Mouse (Mus musculus) limb, embryonic 14.5 days (tissue): ENCODE measurements around the gene Olfr714. TPM values are rescaled to one million over a fixed set of nuclear protein-coding genes. Genes with fewer than 3 reads are reported as not detected.
"Not testable (repeated sequence)": the region's sequence is repeated elsewhere in the genome, so short reads cannot be mapped to it uniquely, and the experiment has no call there.

ENCODE experiments used
- ATAC-seq: fragments of 200-750 bp; cut with Nextera tagmentation; 2 replicates; pipeline ENCODE4 v1.8.0; 2017; ENCODE audit warnings: low read depth, moderate number of reproducible peaks, moderate TSS enrichment; ENCODE audit not compliant: low FRiP score
- DNase-seq: peaks from one replicate; pipeline ENCODE4 v3.0.0-alpha.2; 2015; ENCODE audit warnings: low spot score
- H3K27ac ChIP-seq: fragments of 300-500 bp; sonication (generic); replicated peaks from 2 replicates; pipeline ENCODE4 v1.5.1; 2014; ENCODE audit warnings: low read depth, mild to moderate bottlenecking, low read length, moderate library complexity, mixed read lengths
- H3K27me3 ChIP-seq: fragments of 300-500 bp; sonication (generic); 2 replicates; pipeline ENCODE4 v1.6.1; 2014; ENCODE audit warnings: low read length, mixed read lengths; ENCODE audit not compliant: control insufficient read depth, insufficient read depth
- H3K36me3 ChIP-seq: fragments of 300-500 bp; sonication (generic); 2 replicates; pipeline ENCODE4 v1.6.1; 2014; ENCODE audit warnings: mild to moderate bottlenecking, low read length, moderate library complexity, mixed read lengths; ENCODE audit not compliant: control insufficient read depth, insufficient read depth
- H3K4me1 ChIP-seq: fragments of 300-500 bp; sonication (generic); 2 replicates; pipeline ENCODE4 v1.6.1; 2014; ENCODE audit warnings: antibody characterized with exemption, low read length, mixed read lengths; ENCODE audit not compliant: control insufficient read depth, insufficient read depth
- H3K4me2 ChIP-seq: fragments of 300-500 bp; sonication (generic); replicated peaks from 2 replicates; pipeline ENCODE4 v1.6.1; 2014; ENCODE audit warnings: low read depth, mild to moderate bottlenecking, low read length, moderate library complexity; ENCODE audit not compliant: severe bottlenecking
- H3K4me3 ChIP-seq: fragments of 300-500 bp; sonication (generic); replicated peaks from 2 replicates; pipeline ENCODE4 v1.5.1; 2014; ENCODE audit warnings: low read length
- H3K9ac ChIP-seq: fragments of 300-500 bp; sonication (generic); 2 replicates; pipeline ENCODE4 v1.6.1; 2014; ENCODE audit warnings: mild to moderate bottlenecking, low read depth, low read length, moderate library complexity; ENCODE audit not compliant: severe bottlenecking
- H3K9me3 ChIP-seq: fragments of 300-500 bp; sonication (generic); 2 replicates; pipeline ENCODE4 v1.6.1; 2016; ENCODE audit warnings: low read length; ENCODE audit not compliant: control insufficient read depth
- POLR2A ChIP-seq: fragments of 200-500 bp; IDR thresholded peaks from 2 replicates; pipeline ENCODE4 v1.8.0; 2012; ENCODE audit warnings: inconsistent platforms, mild to moderate bottlenecking, moderate library complexity, borderline replicate concordance; ENCODE audit not compliant: insufficient read depth, insufficient read length; ENCODE audit errors: extremely low read depth
- WGBS: fragments of 180-500 bp; shearing (Covaris S2); extraction: QIAGEN DNeasy Blood & Tissue Kit; methylation state at CpG from one replicate; pipeline ENCODE4 v1.1.7; 2014; 5-methylcytosine and 5-hydroxymethylcytosine counted together
- polyA plus RNA-seq, 2 experiments: library from polyadenylated mRNA; depleted of rRNA in 1 of 2; stranded (reverse) in 1 of 2; unstranded in 1 of 2; fragments of >200 nt; fragmentation: Nextera tagmentation in 1 of 2; extraction: Ambion mirVana in 1 of 2; gene quantifications; 2 replicates each; pipeline versions ENCODE4 v1.2.1 to v1.2.3; 2012 to 2014

Olfr714 gene
- polyA plus RNA-seq, 2 experiments = not detected

GRCm38 (mm10) chr7:107047578-107047977 lies 23.2 kb upstream of the Olfr714 start:
- Histone ChIP-seq H3K4me3 (no peak overlapping the region), H3K4me1 (no peaks in the 10 kb centered on the region), H3K4me2 (no peak overlapping the region), H3K36me3 (no peaks in the 10 kb centered on the region), H3K9ac (no peak overlapping the region), H3K9me3 (no peaks in the 10 kb centered on the region), H3K27me3 (no peaks in the 10 kb centered on the region), H3K27ac (no peak overlapping the region)
- ATAC-seq (no peak), DNase-seq (no peak)
- no peak for TF ChIP-seq POLR2A
- 36% methylated on average over 3 of the region's 3 CpGs for WGBS

GRCm38 (mm10) chr7:107092920-107093319 lies 22.1 kb downstream of the Olfr714 start, which contains the start of gene Olfr17:
Gene Olfr17 (plus strand): TSS chr7:107093220.
- H3K4me2 ChIP-seq = no peak within 1 kb of the TSS
- no peaks in the 10 kb centered on the region for H3K27me3 ChIP-seq
- no peak for TF ChIP-seq POLR2A
- no peak within 1 kb of the TSS for H3K4me3 ChIP-seq
- 52% methylated on average over 1 of the region's 1 CpGs for WGBS
- H3K27ac ChIP-seq = no peak within 1 kb of the TSS
- H3K36me3 ChIP-seq = no peaks in the 10 kb centered on the region
- H3K9me3 ChIP-seq = no peaks in the 10 kb centered on the region
- ATAC-seq = no peak
- H3K4me1 ChIP-seq = no peaks in the 10 kb centered on the region
- no peak within 1 kb of the TSS for H3K9ac ChIP-seq
- no peak for DNase-seq

GRCm38 (mm10) chr7:107110269-107110668 lies 39.5 kb downstream of the Olfr714 start, which contains the start of gene Olfr715b:
Gene Olfr715b (minus strand): TSS chr7:107110369.
- H3K36me3 ChIP-seq, H3K9me3 ChIP-seq, H3K4me2 ChIP-seq, H3K27me3 ChIP-seq, H3K4me3 ChIP-seq, ATAC-seq, H3K9ac ChIP-seq, H3K4me1 ChIP-seq, DNase-seq, H3K27ac ChIP-seq: not testable (repeated sequence)
- WGBS = 48% methylated on average over 1 of the region's 2 CpGs

Other genes starting within 250 kb of the Olfr714 start
- gene Olfr702, start 237.1 kb upstream of the Olfr714 start, polyA plus RNA-seq (2012; rRNA removed) = not detected in 2 replicates
- gene Olfr702, start 237.1 kb upstream of the Olfr714 start, polyA plus RNA-seq (2014; fragmentation: Nextera tagmentation; extraction: Ambion mirVana) = not detected in 2 replicates
- gene Olfr703, start 227.6 kb upstream of the Olfr714 start, polyA plus RNA-seq (2012; rRNA removed) = not detected in 2 replicates
- not detected in 2 replicates for gene Olfr703, start 227.6 kb upstream of the Olfr714 start, polyA plus RNA-seq (2014; fragmentation: Nextera tagmentation; extraction: Ambion mirVana)
- gene Olfr704, start 207.8 kb upstream of the Olfr714 start, polyA plus RNA-seq (2012; rRNA removed) = not detected in 2 replicates
- not detected in 2 replicates for gene Olfr704, start 207.8 kb upstream of the Olfr714 start, polyA plus RNA-seq (2014; fragmentation: Nextera tagmentation; extraction: Ambion mirVana)
- not detected in 2 replicates for gene Olfr705, start 194.1 kb upstream of the Olfr714 start, polyA plus RNA-seq (2012; rRNA removed)
- not detected in 2 replicates for gene Olfr705, start 194.1 kb upstream of the Olfr714 start, polyA plus RNA-seq (2014; fragmentation: Nextera tagmentation; extraction: Ambion mirVana)
- gene Olfr706, start 182.8 kb upstream of the Olfr714 start, polyA plus RNA-seq (2012; rRNA removed) = not detected in 2 replicates
- gene Olfr706, start 182.8 kb upstream of the Olfr714 start, polyA plus RNA-seq (2014; fragmentation: Nextera tagmentation; extraction: Ambion mirVana) = not detected in 2 replicates
- gene Olfr707, start 169.7 kb upstream of the Olfr714 start, polyA plus RNA-seq (2012; rRNA removed) = not detected in 2 replicates
- not detected in 2 replicates for gene Olfr707, start 169.7 kb upstream of the Olfr714 start, polyA plus RNA-seq (2014; fragmentation: Nextera tagmentation; extraction: Ambion mirVana)
- not detected in 2 replicates for gene Olfr1532-ps1, start 163.0 kb upstream of the Olfr714 start, polyA plus RNA-seq (2012; rRNA removed)
- not detected in 2 replicates for gene Olfr1532-ps1, start 163.0 kb upstream of the Olfr714 start, polyA plus RNA-seq (2014; fragmentation: Nextera tagmentation; extraction: Ambion mirVana)
- gene Olfr709-ps1, start 138.8 kb upstream of the Olfr714 start, polyA plus RNA-seq (2012; rRNA removed) = not detected in 2 replicates
- gene Olfr709-ps1, start 138.8 kb upstream of the Olfr714 start, polyA plus RNA-seq (2014; fragmentation: Nextera tagmentation; extraction: Ambion mirVana) = not detected in 2 replicates
- not detected in 2 replicates for gene Olfr710, start 122.7 kb upstream of the Olfr714 start, polyA plus RNA-seq (2012; rRNA removed)
- not detected in 2 replicates for gene Olfr710, start 122.7 kb upstream of the Olfr714 start, polyA plus RNA-seq (2014; fragmentation: Nextera tagmentation; extraction: Ambion mirVana)
- not detected in 2 replicates for gene Olfr6, start 107.0 kb upstream of the Olfr714 start, polyA plus RNA-seq (2012; rRNA removed)
- gene Olfr6, start 107.0 kb upstream of the Olfr714 start, polyA plus RNA-seq (2014; fragmentation: Nextera tagmentation; extraction: Ambion mirVana) = not detected in 2 replicates
- not detected in 2 replicates for gene Olfr711, start 95.5 kb upstream of the Olfr714 start, polyA plus RNA-seq (2012; rRNA removed)
- not detected in 2 replicates for gene Olfr711, start 95.5 kb upstream of the Olfr714 start, polyA plus RNA-seq (2014; fragmentation: Nextera tagmentation; extraction: Ambion mirVana)
- gene Olfr2, start 64.9 kb upstream of the Olfr714 start, polyA plus RNA-seq (2012; rRNA removed) = not detected in 2 replicates
- not detected in 2 replicates for gene Olfr2, start 64.9 kb upstream of the Olfr714 start, polyA plus RNA-seq (2014; fragmentation: Nextera tagmentation; extraction: Ambion mirVana)
- not detected in 2 replicates for gene Olfr713, start 39.8 kb upstream of the Olfr714 start, polyA plus RNA-seq (2012; rRNA removed)
- gene Olfr713, start 39.8 kb upstream of the Olfr714 start, polyA plus RNA-seq (2014; fragmentation: Nextera tagmentation; extraction: Ambion mirVana) = not detected in 2 replicates
- not detected in 2 replicates for gene Olfr17, start 22.2 kb downstream of the Olfr714 start, polyA plus RNA-seq (2012; rRNA removed)
- gene Olfr17, start 22.2 kb downstream of the Olfr714 start, polyA plus RNA-seq (2014; fragmentation: Nextera tagmentation; extraction: Ambion mirVana) = not detected in 2 replicates
- gene Olfr715b, start 39.4 kb downstream of the Olfr714 start, polyA plus RNA-seq (2012; rRNA removed) = not detected in 2 replicates
- gene Olfr715b, start 39.4 kb downstream of the Olfr714 start, polyA plus RNA-seq (2014; fragmentation: Nextera tagmentation; extraction: Ambion mirVana) = not detected in 2 replicates
- not detected in 2 replicates for gene Olfr715, start 60.1 kb downstream of the Olfr714 start, polyA plus RNA-seq (2012; rRNA removed)
- not detected in 2 replicates for gene Olfr715, start 60.1 kb downstream of the Olfr714 start, polyA plus RNA-seq (2014; fragmentation: Nextera tagmentation; extraction: Ambion mirVana)
- gene Olfr716, start 67.3 kb downstream of the Olfr714 start, polyA plus RNA-seq (2012; rRNA removed) = not detected in 2 replicates
- gene Olfr716, start 67.3 kb downstream of the Olfr714 start, polyA plus RNA-seq (2014; fragmentation: Nextera tagmentation; extraction: Ambion mirVana) = not detected in 2 replicates
- 0.05 TPM in 1 of 2 replicates, not detected in the other for gene Nlrp14, start 96.0 kb downstream of the Olfr714 start, polyA plus RNA-seq (2012; rRNA removed)
- gene Nlrp14, start 96.0 kb downstream of the Olfr714 start, polyA plus RNA-seq (2014; fragmentation: Nextera tagmentation; extraction: Ambion mirVana) = not detected in 2 replicates
- not detected in 2 replicates for gene Rbmxl2, start 138.5 kb downstream of the Olfr714 start, polyA plus RNA-seq (2012; rRNA removed)
- not detected in 2 replicates for gene Rbmxl2, start 138.5 kb downstream of the Olfr714 start, polyA plus RNA-seq (2014; fragmentation: Nextera tagmentation; extraction: Ambion mirVana)